Mouse (Mus musculus) midbrain, postnatal 0 days (tissue): ENCODE measurements around the gene Fam149a. TPM values are rescaled to one million over a fixed set of nuclear protein-coding genes. Genes with fewer than 3 reads are reported as not detected.

Experiments
- ATAC-seq: fragments of 200-750 bp; cut with Nextera tagmentation; 2 replicates; pipeline ENCODE4 v1.8.0; 2017; ENCODE audit warnings: moderate number of reproducible peaks, mild to moderate bottlenecking, moderate TSS enrichment, moderate library complexity; ENCODE audit not compliant: low FRiP score
- DNase-seq: peaks from one replicate; pipeline ENCODE4 v3.0.0-alpha.2; 2015; ENCODE audit warnings: low spot score
- H3K27ac ChIP-seq: fragments of 300-500 bp; sonication (generic); 2 replicates; pipeline ENCODE4 v1.5.1; 2014; ENCODE audit warnings: low read depth, mild to moderate bottlenecking, low read length, mixed read lengths
- H3K27me3 ChIP-seq: fragments of 300-500 bp; sonication (generic); 2 replicates; pipeline ENCODE4 v1.6.1; 2014; ENCODE audit warnings: low read length, control low read depth, mixed read lengths; ENCODE audit not compliant: insufficient read depth
- H3K36me3 ChIP-seq: fragments of 300-500 bp; sonication (generic); 2 replicates; pipeline ENCODE4 v1.6.1; 2014; ENCODE audit warnings: low read length, control low read depth, mixed read lengths; ENCODE audit not compliant: insufficient read depth
- H3K4me1 ChIP-seq: fragments of 300-500 bp; sonication (generic); 2 replicates; pipeline ENCODE4 v1.6.1; 2014; ENCODE audit warnings: mild to moderate bottlenecking, control low read depth, antibody characterized with exemption, low read length, mixed read lengths; ENCODE audit not compliant: insufficient read depth
- H3K4me2 ChIP-seq: fragments of 300-500 bp; sonication (generic); 2 replicates; pipeline ENCODE4 v1.6.1; 2014; ENCODE audit warnings: low read depth, mild to moderate bottlenecking, low read length, mixed read lengths; ENCODE audit not compliant: poor library complexity, severe bottlenecking
- H3K4me3 ChIP-seq: fragments of 300-500 bp; sonication (generic); 2 replicates; pipeline ENCODE4 v1.5.1; 2014; ENCODE audit warnings: low read depth, mild to moderate bottlenecking, low read length, moderate library complexity
- H3K9ac ChIP-seq: fragments of 300-500 bp; sonication (generic); replicated peaks from 2 replicates; pipeline ENCODE4 v1.6.1; 2014; ENCODE audit warnings: mild to moderate bottlenecking, low read length, moderate library complexity, mixed read lengths; ENCODE audit not compliant: poor library complexity, severe bottlenecking
- H3K9me3 ChIP-seq: fragments of 300-500 bp; sonication (generic); 2 replicates; pipeline ENCODE4 v1.6.1; 2016; ENCODE audit warnings: low read length, control low read depth
- CTCF ChIP-seq: IDR thresholded peaks from 2 replicates; pipeline ENCODE4 v1.5.1; 2016; ENCODE audit warnings: antibody characterized with exemption, mild to moderate bottlenecking
- WGBS: fragments of 180-500 bp; shearing (Covaris S2); extraction: QIAGEN DNeasy Blood & Tissue Kit; methylation state at CpG from one replicate; pipeline ENCODE4 v1.1.7; 2014; 5-methylcytosine and 5-hydroxymethylcytosine counted together
- polyA plus RNA-seq: library from polyadenylated mRNA; unstranded; fragments of >200 nt; fragmentation: Nextera tagmentation; extraction: Ambion mirVana; gene quantifications from 2 replicates; pipeline ENCODE4 v1.2.1, GENCODE M21; 2015
- total RNA-seq: library from RNA; depleted of rRNA; stranded (reverse); fragments of >200 nt; gene quantifications from 2 replicates; pipeline ENCODE4 v1.2.3, GENCODE M21; 2014

Gene Fam149a
- total and polyA plus RNA-seq, 2 experiments from 2014 or later = 19.7 to 34.7 TPM

DNA sequence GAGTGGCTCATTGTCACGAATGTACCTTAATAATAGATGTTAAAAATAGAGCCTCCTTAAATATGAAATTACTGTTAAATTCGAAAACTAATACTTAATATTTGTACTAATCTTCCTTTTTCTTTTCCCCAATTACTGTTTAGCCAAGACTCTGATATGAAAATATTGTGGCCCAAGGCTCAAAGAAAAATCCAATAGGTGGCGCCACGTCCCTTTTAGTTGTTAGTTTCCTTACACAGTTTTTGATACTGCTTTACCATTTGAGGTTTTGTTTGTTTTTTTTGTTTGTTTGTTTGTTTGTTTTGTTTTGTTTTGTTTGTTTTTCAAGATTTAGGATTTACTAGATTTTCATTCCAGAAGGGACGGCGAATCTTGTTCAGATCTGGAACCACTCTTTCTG is 19.8 kb downstream of the Fam149a start:
- ATAC-seq = no peak
- 59% methylated on average over 6 of the region's 6 CpGs for WGBS
- no peak overlapping the region for H3K4me3 ChIP-seq
- no peaks in the 10 kb centered on the region; the same call in 1 of the 2 replicates for H3K4me1 ChIP-seq
- H3K27me3 ChIP-seq = no peaks in the 10 kb centered on the region
- H3K27ac ChIP-seq = no peak overlapping the region
- no peaks in the 10 kb centered on the region for H3K9me3 ChIP-seq
- H3K4me2 ChIP-seq = no peak overlapping the region
- H3K9ac ChIP-seq = no peak overlapping the region
- H3K36me3 ChIP-seq = no peaks in the 10 kb centered on the region
- TF ChIP-seq CTCF = peak; percentile 73
- peak; percentile 72 for DNase-seq

DNA sequence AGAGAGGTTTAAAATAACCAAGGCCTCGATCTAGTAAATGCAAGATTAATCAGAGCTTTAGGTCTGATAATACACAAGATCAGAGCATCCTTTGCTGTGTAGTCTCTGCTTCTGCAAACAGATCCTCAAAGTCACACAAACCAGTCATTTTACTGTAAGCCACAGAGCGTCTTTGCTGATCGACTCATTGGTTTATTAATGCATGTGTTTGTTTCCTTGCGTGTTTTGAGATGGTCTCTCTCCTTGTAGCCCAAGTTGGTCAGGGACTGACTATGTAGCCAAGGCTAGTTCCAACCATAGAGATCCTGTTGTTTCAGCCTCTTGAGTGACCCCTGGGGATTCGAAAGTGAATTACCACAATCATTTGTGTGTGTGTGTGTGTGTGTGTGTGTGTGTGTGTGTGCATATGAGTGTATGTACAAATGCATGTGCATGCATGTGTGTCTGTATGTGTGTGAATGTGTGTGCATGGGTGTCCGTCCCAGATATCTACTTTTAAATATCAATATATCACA is 22.9 kb downstream of the Fam149a start:
- no peaks in the 10 kb centered on the region for H3K36me3 ChIP-seq
- no peaks in the 10 kb centered on the region for H3K27me3 ChIP-seq
- DNase-seq = peak; percentile 32
- no peaks in the 10 kb centered on the region; the same call in 1 of the 2 replicates for H3K4me1 ChIP-seq
- H3K4me2 ChIP-seq = peak overlapping the region; percentile 92; the same call in 1 of the 2 replicates
- 77% methylated on average over 6 of the region's 6 CpGs for WGBS
- H3K9ac ChIP-seq = peak overlapping the region; percentile 89
- no peaks in the 10 kb centered on the region for H3K9me3 ChIP-seq
- peak overlapping the region; percentile 77 for H3K27ac ChIP-seq
- TF ChIP-seq CTCF = peak; percentile 46
- peak overlapping the region; percentile 59; the same call in 1 of the 2 replicates for H3K4me3 ChIP-seq
- ATAC-seq = peak; percentile 14; the same call in 1 of the 2 replicates

DNA sequence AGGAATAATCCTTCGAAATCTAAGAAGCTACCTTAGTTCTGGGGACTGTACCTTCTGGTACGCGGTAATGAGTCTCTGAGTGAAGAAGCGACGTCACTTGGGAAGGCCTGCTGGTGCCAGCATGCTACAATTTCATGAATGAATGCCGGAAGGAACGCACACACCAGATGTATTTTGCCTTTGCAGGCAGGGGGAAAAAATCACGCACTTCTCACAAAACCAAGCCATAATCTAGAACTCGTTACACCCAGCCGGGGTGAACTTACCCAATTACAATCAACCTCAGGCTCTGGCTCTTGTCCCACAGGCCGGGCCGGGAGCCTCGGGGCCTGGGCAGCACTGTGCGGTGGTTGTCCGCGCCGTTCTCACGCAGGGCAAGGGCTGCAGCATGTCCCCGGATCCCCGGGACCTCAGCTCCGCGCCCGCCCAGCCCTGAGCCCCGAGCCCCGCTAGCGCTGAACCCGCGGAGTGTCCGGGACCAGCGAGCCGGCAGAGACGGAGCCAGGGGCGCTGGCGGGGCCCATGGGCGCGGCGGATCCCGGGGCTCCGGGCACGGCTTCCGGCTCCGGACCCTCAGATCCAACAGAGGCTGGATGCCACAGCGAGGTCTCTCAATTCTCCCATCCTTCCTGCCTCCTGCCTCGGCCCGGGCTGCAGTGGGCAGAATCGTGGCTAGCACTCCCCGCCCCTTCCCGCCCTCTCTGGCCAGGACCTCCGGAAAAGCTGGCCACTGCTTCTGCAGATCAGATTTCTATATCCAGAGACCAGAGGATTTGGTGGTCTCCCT is 23.8 kb downstream of the Fam149a start:
- ATAC-seq = peak; percentile 83
- Histone ChIP-seq H3K4me1 (no peaks in the 10 kb centered on the region; the same call in 1 of the 2 replicates), H3K27ac (peak overlapping the region; percentile 77)

GRCm38 (mm10) chr8:45355809-45356208 is 26.3 kb downstream of the Fam149a start:
- H3K36me3 ChIP-seq = peaks cover 11% of the 10 kb centered on the region; the same call in 1 of the 2 replicates
- no peak overlapping the region for H3K27ac ChIP-seq
- WGBS = 75% methylated on average over 6 of the region's 6 CpGs
- H3K4me1 ChIP-seq = no peaks in the 10 kb centered on the region; the same call in 1 of the 2 replicates
- no peak for TF ChIP-seq CTCF
- H3K27me3 ChIP-seq = no peaks in the 10 kb centered on the region
- H3K4me3 ChIP-seq = no peak overlapping the region
- H3K9me3 ChIP-seq = no peaks in the 10 kb centered on the region
- H3K4me2 ChIP-seq = no peak overlapping the region
- no peak for ATAC-seq
- DNase-seq = no peak
- no peak overlapping the region for H3K9ac ChIP-seq

More for the DNA sequence above, 23.8 kb downstream of the Fam149a start:
- H3K9me3 ChIP-seq = no peaks in the 10 kb centered on the region
- 0 out of 2 replicates have a peak, but pooled peaks cover 3% of the 10 kb centered on the region for H3K36me3 ChIP-seq
- no peaks in the 10 kb centered on the region for H3K27me3 ChIP-seq
- H3K9ac ChIP-seq = peak overlapping the region; percentile 89
- H3K4me3 ChIP-seq = peak overlapping the region; percentile 59
- WGBS = 2% methylated on average over 49 of the region's 49 CpGs
- TF ChIP-seq CTCF = no peak
- peak overlapping the region; percentile 92 for H3K4me2 ChIP-seq
- peak; percentile 54 for DNase-seq

DNA sequence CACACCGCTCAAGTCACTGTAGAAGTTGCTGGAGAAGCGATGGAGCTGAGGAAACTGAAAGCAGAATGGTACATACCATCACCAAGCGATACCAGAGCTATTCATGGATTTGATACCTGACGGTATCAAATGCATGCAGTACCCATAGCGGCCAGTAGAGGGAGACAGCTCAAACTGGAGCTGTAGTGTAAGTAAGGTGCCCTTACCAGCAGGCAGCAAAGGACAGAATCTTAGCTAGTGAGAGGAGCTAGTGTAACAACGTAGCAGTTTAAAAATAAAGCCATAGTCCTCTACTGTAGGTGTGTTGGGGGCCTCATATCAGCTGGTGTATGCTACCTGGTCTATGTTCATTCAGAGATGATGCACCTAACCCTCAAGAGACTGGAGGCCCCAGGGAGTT is 37.1 kb downstream of the Fam149a start:
- peak; percentile 93 for TF ChIP-seq CTCF
- Histone ChIP-seq H3K27ac (no peak overlapping the region), H3K4me2 (no peak overlapping the region), H3K36me3 (peaks cover 12% of the 10 kb centered on the region), H3K4me3 (no peak overlapping the region), H3K4me1 (no peaks in the 10 kb centered on the region), H3K9ac (no peak overlapping the region), H3K27me3 (no peaks in the 10 kb centered on the region), H3K9me3 (no peaks in the 10 kb centered on the region)
- DNase-seq (peak; percentile 64), ATAC-seq (no peak)
- WGBS = 19% methylated on average over 6 of the region's 6 CpGs

DNA sequence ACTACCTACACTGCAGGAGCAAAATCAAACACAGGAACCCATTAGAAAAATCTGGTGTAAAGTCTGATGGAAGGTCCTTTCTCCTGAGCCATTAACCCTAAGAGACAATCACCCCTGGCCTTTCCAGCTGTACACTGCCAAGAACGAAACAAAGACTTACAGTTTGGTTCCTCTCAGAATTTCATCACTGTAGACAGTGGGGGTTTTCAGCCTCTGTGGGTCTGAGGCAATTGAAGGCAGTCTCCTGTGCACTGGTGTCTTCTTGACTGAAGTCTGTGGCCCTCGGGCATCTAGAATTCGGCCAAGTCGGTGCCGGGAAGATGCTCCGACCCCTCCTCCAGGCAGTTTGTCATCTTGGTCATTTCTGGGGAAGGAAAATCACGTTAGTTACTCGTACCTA is 37.8 kb downstream of the Fam149a start:
- Histone ChIP-seq H3K4me1 (no peaks in the 10 kb centered on the region), H3K4me2 (no peak overlapping the region), H3K9ac (no peak overlapping the region), H3K36me3 (peaks cover 14% of the 10 kb centered on the region), H3K27me3 (no peaks in the 10 kb centered on the region), H3K27ac (no peak overlapping the region), H3K9me3 (no peaks in the 10 kb centered on the region), H3K4me3 (no peak overlapping the region)
- ATAC-seq = no peak
- 94% methylated on average over 8 of the region's 8 CpGs for WGBS
- no peak for TF ChIP-seq CTCF
- DNase-seq = no peak
